Mouse (Mus musculus) liver, adult 2 months (tissue): ENCODE data around the gene Rsph6a.

ENCODE experiments used
- CTCF ChIP-seq: fragments of 200-500 bp; IDR thresholded peaks from 2 replicates; pipeline ENCODE4 v1.5.1; 2011; ENCODE audit warnings: low read depth, low read length, control low read depth
- POLR2A ChIP-seq: fragments of 200-500 bp; IDR thresholded peaks from 2 replicates; pipeline ENCODE4 v1.6.1; 2011; ENCODE audit warnings: low read length, control low read depth; ENCODE audit not compliant: insufficient read depth; ENCODE audit errors: extremely low read depth

- TF ChIP-seq CTCF: no peak
- TF ChIP-seq POLR2A: no peak
Measured at GRCm38 (mm10) chr7:19092381-19093173, 38.1 kb downstream of the Rsph6a start.
